In the genomic region with DNA sequence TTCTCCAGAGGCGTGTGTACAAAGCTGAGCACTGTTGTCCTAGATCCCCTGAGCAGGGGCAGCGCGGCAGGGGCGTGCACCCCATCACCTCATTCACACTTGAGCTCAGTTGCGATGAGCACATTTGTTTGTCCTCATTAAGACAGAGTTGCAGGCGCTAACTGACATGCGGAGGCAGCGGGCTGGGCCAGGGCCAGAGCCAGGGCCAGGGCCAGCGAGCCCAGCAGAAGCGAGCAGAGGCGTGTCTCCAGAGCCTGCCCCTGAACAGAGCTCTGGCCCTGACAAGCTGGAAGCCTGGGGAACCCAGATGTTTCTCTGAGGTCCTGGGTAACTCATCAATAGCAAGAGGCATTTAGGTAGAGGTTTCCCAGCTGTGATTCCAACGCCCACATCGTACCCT, we compare ENCODE assay signal across 10 mouse cellular contexts.
DNase-seq lines count a peak whose midpoint lies in the region; ATAC-seq and TF ChIP-seq lines count a peak whose summit lies in the region.
"Had no signal": no experiment of that assay in that cellular context is flagged by ENCODE, and none has a peak within 500 bp of the region (broad histone marks: within the 10 kb centered on the region; RNA-seq: fewer than 3 reads in every experiment).

No protein-coding gene starts in this region.

- no peak overlapping the region for H3K27ac ChIP-seq in kidney, embryonic 16.5 days (ENCODE audit: low read length)
- no peak overlapping the region for H3K27ac ChIP-seq in heart, adult 2 months
- H3K27ac ChIP-seq in limb, embryonic 12.5 days = peak overlapping the region; percentile 66
- H3K27ac ChIP-seq in stomach, embryonic 16.5 days (ENCODE audit: low read length) = peak overlapping the region; percentile 69
- H3K27ac ChIP-seq: liver, embryonic 14.5 days had no signal

- intact Hi-C loops in heart, adult 2 months (cut with DNase I) = no loop called here

- no peaks in the 10 kb centered on the region for H3K27me3 ChIP-seq in kidney, embryonic 16.5 days (ENCODE audit: insufficient read depth, low read length)
- peaks cover 2% of the 10 kb centered on the region; the same call in 1 of the 2 replicates for H3K27me3 ChIP-seq in heart, adult 2 months (ENCODE audit: control insufficient read depth, insufficient read depth, low read length)
- peaks cover 10% of the 10 kb centered on the region; the same call in 1 of the 2 replicates for H3K27me3 ChIP-seq in limb, embryonic 12.5 days
- H3K27me3 ChIP-seq in stomach, embryonic 16.5 days (ENCODE audit: control insufficient read depth, insufficient read depth, low read length) = no peaks in the 10 kb centered on the region

- TF ChIP-seq POLR2A in heart, adult 2 months (IDR thresholded peaks at IDR 0.05; ENCODE audit: insufficient read depth, low read depth, low read length) = no peak

- H3K4me3 ChIP-seq in kidney, embryonic 16.5 days (ENCODE audit: low read length) = no peak overlapping the region
- H3K4me3 ChIP-seq in heart, adult 2 months = no peak overlapping the region
- H3K4me3 ChIP-seq in limb, embryonic 12.5 days (replicated peaks) = no peak overlapping the region
- no peak overlapping the region for H3K4me3 ChIP-seq in stomach, embryonic 16.5 days (replicated peaks; ENCODE audit: low read length)

- H3K36me3 ChIP-seq in kidney, embryonic 16.5 days (ENCODE audit: insufficient read depth, low read length) = no peaks in the 10 kb centered on the region
- H3K36me3 ChIP-seq in heart, adult 2 months (ENCODE audit: control insufficient read depth, insufficient read depth, low read length) = no peaks in the 10 kb centered on the region
- H3K36me3 ChIP-seq in limb, embryonic 12.5 days = no peaks in the 10 kb centered on the region
- no peaks in the 10 kb centered on the region for H3K36me3 ChIP-seq in stomach, embryonic 16.5 days (ENCODE audit: control insufficient read depth, insufficient read depth, low read length)
- H3K36me3 ChIP-seq: G1E had no signal

- H3K79me2 ChIP-seq in heart, adult 2 months (replicated peaks; ENCODE audit: control insufficient read depth, insufficient read depth, low read length) = no peaks in the 10 kb centered on the region

- H3K4me1 ChIP-seq in kidney, embryonic 16.5 days (ENCODE audit: insufficient read depth, low read length) = peaks cover 11% of the 10 kb centered on the region
- peaks cover 1% of the 10 kb centered on the region; the same call in 1 of the 2 replicates for H3K4me1 ChIP-seq in heart, adult 2 months (ENCODE audit: control insufficient read depth, insufficient read depth, low read length)
- peaks cover 33% of the 10 kb centered on the region for H3K4me1 ChIP-seq in limb, embryonic 12.5 days (replicated peaks)
- peaks cover 7% of the 10 kb centered on the region; the same call in 1 of the 2 replicates for H3K4me1 ChIP-seq in stomach, embryonic 16.5 days (ENCODE audit: control insufficient read depth, insufficient read depth, low read length)

- TF ChIP-seq EP300 in heart, adult 2 months (IDR thresholded peaks at IDR 0.05; ENCODE audit: insufficient read depth, low read depth, low read length) = no peak

- DNase-seq in kidney, adult 18-20 months = no peak
- DNase-seq in heart, adult 2 months = peak; percentile 65 to 67
- DNase-seq in thymus, postnatal 14 days = no peak
- DNase-seq in embryo, embryonic 9.5 days (ENCODE audit: extremely low spot score) = no peak

- H3K4me2 ChIP-seq in kidney, embryonic 16.5 days (replicated peaks; ENCODE audit: low read depth, low read length) = no peak overlapping the region
- H3K4me2 ChIP-seq in limb, embryonic 12.5 days = peak overlapping the region; percentile 30
- H3K4me2 ChIP-seq in stomach, embryonic 16.5 days (ENCODE audit: low read depth, low read length) = peak overlapping the region; percentile 28; the same call in 1 of the 2 replicates

- H3K9ac ChIP-seq in kidney, embryonic 16.5 days (replicated peaks; ENCODE audit: low read length) = no peak overlapping the region
- no peak overlapping the region for H3K9ac ChIP-seq in heart, adult 2 months (ENCODE audit: low read depth, low read length)
- H3K9ac ChIP-seq in limb, embryonic 12.5 days (replicated peaks) = peak overlapping the region; percentile 27; the same call in 1 of the 2 replicates
- H3K9ac ChIP-seq in stomach, embryonic 16.5 days (ENCODE audit: low read length) = no peak overlapping the region
- H3K9ac ChIP-seq: liver, embryonic 14.5 days had no signal

- H3K9me3 ChIP-seq in kidney, embryonic 16.5 days (ENCODE audit: low read length) = no peaks in the 10 kb centered on the region
- H3K9me3 ChIP-seq in limb, embryonic 12.5 days = no peaks in the 10 kb centered on the region
- no peaks in the 10 kb centered on the region for H3K9me3 ChIP-seq in stomach, embryonic 16.5 days (replicated peaks; ENCODE audit: control insufficient read depth, low read length)
- H3K9me3 ChIP-seq: G1E had no signal

- 0 out of 2 replicates have a peak, but pooled peaks have one; percentile 46 for ATAC-seq in kidney, embryonic 16.5 days (ENCODE audit: low FRiP score, low TSS enrichment)
- no peak for ATAC-seq in limb, embryonic 12.5 days (ENCODE audit: insufficient number of reproducible peaks, insufficient read depth, low FRiP score, low TSS enrichment, low read depth)
- ATAC-seq in stomach, embryonic 16.5 days (ENCODE audit: insufficient read depth, low FRiP score) = peak; percentile 58
- ATAC-seq in monocyte, adult 5-6 weeks (replicated peaks; ENCODE audit: insufficient number of reproducible peaks, low FRiP score, low TSS enrichment, poor library complexity, severe bottlenecking) = no peak

- no peak for TF ChIP-seq CTCF in heart, adult 2 months (IDR thresholded peaks at IDR 0.05)

- WGBS in kidney, embryonic 16.5 days = 21% methylated on average over 13 of the region's 13 CpGs
- WGBS in heart, adult 2 months = 38% methylated on average over 13 of the region's 13 CpGs
- WGBS in limb, embryonic 12.5 days = 43% methylated on average over 13 of the region's 13 CpGs
- WGBS in stomach, embryonic 16.5 days = 51% methylated on average over 13 of the region's 13 CpGs

Comparison
In these comparisons a context has a peak if more than half of its experiments do, and no peak if none do; other contexts are left out.
1. ATAC-seq: peak in kidney, embryonic 16.5 days (single experiment) and stomach, embryonic 16.5 days (single experiment); none in limb, embryonic 12.5 days (single experiment) and monocyte, adult 5-6 weeks (single experiment).
2. H3K27ac ChIP-seq: peak in limb, embryonic 12.5 days (single experiment) and stomach, embryonic 16.5 days (single experiment); none in kidney, embryonic 16.5 days (single experiment) and heart, adult 2 months (single experiment).
3. DNase-seq: peak in heart, adult 2 months (2 of 2); none in kidney, adult 18-20 months (single experiment), thymus, postnatal 14 days (single experiment) and embryo, embryonic 9.5 days (single experiment).